Mouse (Mus musculus) mesoderm, embryonic 11.5 days (tissue): Measurements from ENCODE around the gene Zfhx3.

ENCODE experiments used
- DNase-seq: peaks from one replicate; pipeline ENCODE4 v3.0.0-alpha.2; 2012; ENCODE audit warnings: low read depth, low spot score

Zfhx3 gene

DNA sequence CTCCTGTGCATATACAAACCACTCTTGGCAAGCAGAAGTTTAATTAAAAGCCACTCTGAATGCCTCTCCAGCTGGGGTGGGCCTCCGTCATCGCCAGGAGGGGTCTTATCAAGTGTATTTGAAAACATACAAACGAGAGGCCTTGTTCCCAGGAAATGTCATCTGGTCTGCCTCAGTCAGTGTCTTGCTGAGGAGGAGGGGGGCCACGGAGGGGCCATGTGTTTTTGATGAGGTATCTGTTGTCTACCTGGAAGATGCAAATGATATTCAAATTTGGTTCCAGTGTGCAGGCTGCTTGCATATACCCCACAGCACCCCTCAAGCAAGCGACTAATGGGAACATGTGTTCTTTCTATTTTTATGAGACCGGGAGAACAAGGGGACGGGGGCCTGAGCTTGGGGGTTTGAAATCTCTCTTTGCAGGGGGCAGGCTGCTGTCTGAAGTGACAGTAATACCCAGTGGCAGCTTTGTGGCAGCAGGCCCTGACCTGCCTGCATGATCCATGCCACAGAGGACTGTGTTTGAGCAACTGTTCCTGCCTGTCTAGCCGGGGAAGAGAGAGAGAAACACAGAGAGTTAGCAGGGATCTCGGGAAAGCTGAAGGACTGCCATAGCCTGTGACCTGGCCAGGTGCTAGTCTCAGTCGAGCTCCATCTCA lies 412.8 kb downstream of the Zfhx3 start:
- no peak for DNase-seq

- no peak for DNase-seq
These were observed 419.0 kb downstream of the Zfhx3 start for GRCm38 (mm10) chr8:108361402-108361801.

- no peak for DNase-seq
These were observed 420.0 kb downstream of the Zfhx3 start for GRCm38 (mm10) chr8:108362421-108362820.

- DNase-seq, result peak; percentile 59
These were observed 421.0 kb downstream of the Zfhx3 start for GRCm38 (mm10) chr8:108363435-108363834.

GRCm38 (mm10) chr8:108363856-108364255 lies 421.4 kb downstream of the Zfhx3 start:
- DNase-seq, result no peak

GRCm38 (mm10) chr8:108369081-108369480 lies 426.6 kb downstream of the Zfhx3 start:
- no peak for DNase-seq

GRCm38 (mm10) chr8:108370731-108371130 lies 428.3 kb downstream of the Zfhx3 start:
- no peak for DNase-seq

DNA sequence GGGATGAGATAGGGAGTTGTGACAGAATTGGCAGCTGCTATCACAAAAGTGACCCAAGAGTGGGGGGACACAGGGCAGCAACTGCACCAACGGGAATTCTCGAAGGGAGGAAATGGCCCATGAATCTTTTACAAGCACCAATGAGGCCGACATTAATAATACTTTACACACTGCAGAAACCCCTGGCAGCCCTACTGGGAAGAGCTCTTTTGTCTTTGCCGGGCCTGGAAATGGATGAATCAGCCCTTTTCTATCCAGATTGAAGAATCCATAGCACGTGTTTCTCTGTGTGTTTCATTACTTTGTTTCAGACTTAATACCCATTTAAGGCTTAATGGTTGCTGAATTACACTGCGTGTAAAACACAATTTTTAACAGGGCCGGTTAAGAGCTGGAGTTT lies 430.6 kb downstream of the Zfhx3 start:
- DNase-seq, result no peak

DNA sequence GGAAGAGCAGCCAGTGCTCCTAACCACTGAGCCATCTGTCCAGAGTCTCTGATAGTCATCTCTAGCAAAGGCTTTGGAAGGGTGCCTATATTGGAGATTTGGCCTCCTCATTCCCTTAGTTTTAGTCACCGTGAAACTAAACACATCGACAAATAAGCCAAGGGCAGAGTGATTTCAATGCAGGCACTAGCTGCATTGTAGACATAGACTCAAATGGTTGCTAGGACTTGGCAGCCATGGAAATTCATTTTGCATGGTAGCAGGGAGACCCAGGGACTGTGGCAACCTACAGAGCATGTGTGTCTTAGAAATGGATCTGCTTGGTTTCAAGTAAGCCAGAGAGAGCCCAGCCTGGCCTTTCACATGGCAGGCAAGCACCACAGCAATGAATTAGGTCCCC lies 435.6 kb downstream of the Zfhx3 start:
- DNase-seq, result no peak

DNA sequence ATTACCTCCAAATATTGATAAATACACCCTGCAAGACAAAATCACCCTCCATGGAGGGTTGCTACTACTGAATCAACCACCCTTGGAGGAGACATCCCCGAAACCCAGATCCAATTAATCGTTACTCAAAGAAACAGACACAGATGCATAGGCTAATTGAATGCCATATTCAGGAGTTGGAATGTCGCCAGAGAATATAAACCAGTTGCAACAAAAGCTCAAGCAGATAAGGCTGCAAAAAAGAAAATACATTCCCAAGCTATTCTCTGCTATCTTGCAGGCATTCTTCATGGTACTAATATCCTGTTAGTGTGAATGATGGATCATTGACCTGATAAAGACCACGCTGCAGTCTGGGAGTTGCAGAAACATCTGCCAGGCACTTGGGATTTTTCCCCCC lies 440.7 kb downstream of the Zfhx3 start:
- DNase-seq, result no peak

GRCm38 (mm10) chr8:108387160-108387912 lies 444.9 kb downstream of the Zfhx3 start:
- no peak for DNase-seq

- DNase-seq, result no peak
These were observed 445.4 kb downstream of the Zfhx3 start for GRCm38 (mm10) chr8:108387913-108388274.

DNA sequence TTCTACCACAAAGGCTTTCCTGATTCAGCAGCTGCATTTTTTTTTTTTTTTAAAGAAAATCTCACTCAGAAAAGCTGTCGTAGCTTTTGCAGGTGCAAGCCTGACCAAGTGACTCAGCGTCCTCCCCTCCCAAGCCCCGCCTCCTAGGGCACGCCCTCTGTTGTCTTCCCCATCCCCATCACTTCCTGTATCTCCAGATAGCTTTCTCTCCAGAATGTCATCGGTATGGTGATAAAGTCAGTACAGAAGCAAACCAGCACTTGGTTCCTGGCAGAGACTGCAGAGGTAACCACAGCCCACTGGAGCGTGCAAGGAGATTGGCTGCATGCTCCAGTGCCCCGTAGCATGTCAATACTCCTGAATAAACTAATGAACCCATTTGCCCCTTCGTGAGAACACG lies 450.5 kb downstream of the Zfhx3 start:
- DNase-seq, result no peak

GRCm38 (mm10) chr8:108402149-108402548 lies 459.7 kb downstream of the Zfhx3 start:
- no peak for DNase-seq

DNA sequence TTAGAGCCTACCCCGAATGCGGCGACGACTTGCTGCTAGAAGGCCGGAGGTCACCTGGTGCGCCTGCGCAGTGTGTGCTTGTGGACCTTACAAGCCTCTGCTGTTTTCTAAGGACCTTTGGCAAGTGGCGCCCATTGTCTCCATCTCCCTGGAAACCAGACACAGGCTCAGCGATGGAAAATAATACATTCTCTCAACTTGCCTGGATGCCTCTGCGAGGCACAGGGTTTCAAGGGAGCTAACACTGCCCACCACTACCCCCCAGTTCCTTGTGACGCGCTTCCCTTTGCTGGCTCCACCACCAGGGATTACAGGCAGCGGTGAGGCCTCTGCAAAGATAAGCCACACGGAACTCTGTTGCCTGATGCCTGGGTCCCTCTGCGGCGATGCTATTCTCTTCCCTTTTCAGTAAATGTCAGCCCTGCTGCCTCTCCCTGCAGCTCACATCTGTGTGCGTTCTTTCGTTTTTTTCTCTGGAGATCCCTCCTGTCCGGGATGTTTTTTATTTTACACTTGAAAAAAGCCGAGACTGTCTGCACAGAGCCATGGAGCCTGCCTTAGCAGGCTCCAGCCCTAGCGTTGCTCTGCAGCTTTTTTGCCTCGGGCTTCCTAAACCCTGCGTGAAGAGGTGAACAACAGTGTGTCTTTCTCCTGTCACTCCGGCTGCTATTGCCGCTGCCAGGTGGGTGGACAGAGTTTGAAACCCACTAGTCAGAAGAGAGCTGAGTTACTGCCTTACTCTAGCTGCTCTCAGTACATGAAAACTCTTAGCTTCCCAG lies 464.5 kb downstream of the Zfhx3 start:
- DNase-seq, result peak; percentile 28

GRCm38 (mm10) chr8:108419162-108419844 lies 476.9 kb downstream of the Zfhx3 start:
- no peak for DNase-seq

- DNase-seq, result no peak
These were observed 480.1 kb downstream of the Zfhx3 start for GRCm38 (mm10) chr8:108422521-108422920.

- no peak for DNase-seq
These were observed 481.9 kb downstream of the Zfhx3 start for GRCm38 (mm10) chr8:108424337-108424736.

- no peak for DNase-seq
These were observed 490.9 kb downstream of the Zfhx3 start for GRCm38 (mm10) chr8:108433321-108433720.

- no peak for DNase-seq
These were observed 492.1 kb downstream of the Zfhx3 start for GRCm38 (mm10) chr8:108434510-108434909.

- no peak for DNase-seq
These were observed 493.9 kb downstream of the Zfhx3 start for GRCm38 (mm10) chr8:108436336-108436735.

DNA sequence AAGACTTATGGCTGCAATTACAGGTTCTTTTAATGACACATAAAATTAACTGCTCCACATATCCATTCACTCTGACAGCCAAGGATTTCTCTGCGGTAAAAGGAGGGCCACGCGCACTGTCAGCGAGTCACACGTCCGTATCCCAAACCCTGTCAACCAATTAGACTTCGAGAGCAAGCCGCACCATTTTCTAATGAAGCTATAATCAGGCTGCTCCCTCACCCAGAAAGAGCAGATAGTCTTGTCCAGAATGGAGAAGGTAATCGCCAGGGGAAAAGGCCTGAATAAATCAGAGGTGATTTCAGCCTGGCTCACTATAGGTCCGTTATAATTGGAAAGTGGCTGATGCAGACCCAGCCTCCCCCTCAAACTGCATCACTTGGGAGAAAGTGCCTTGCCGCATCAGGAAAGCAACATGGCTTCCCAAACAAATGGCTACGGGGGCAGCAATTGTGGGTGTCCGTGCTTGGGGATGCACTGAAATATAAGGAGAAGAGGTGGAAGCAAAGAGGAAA lies 494.9 kb downstream of the Zfhx3 start:
- no peak for DNase-seq
